Mouse (Mus musculus) lung, postnatal 0 days (tissue): ENCODE results near the gene Mup7. TPM values are rescaled to one million over a fixed set of nuclear protein-coding genes. Genes with fewer than 3 reads are reported as not detected.
"Not testable (repeated sequence)": the region's sequence is repeated elsewhere in the genome, so short reads cannot be mapped to it uniquely, and the experiment has no call there.

Source experiments
- ATAC-seq: fragments of 200-750 bp; cut with Nextera tagmentation; 2 replicates; pipeline ENCODE4 v1.8.0; 2017; ENCODE audit warnings: moderate library complexity
- DNase-seq: peaks from one replicate; pipeline ENCODE4 v3.0.0-alpha.2; 2016; ENCODE audit warnings: low spot score
- H3K27ac ChIP-seq: fragments of 300-500 bp; sonication (generic); 2 replicates; pipeline ENCODE4 v1.5.1; 2014; ENCODE audit warnings: antibody characterized with exemption, mild to moderate bottlenecking, low read length, mixed read lengths
- H3K27me3 ChIP-seq: fragments of 300-500 bp; sonication (generic); replicated peaks from 2 replicates; pipeline ENCODE4 v1.6.1; 2014; ENCODE audit warnings: low read length, mixed read lengths; ENCODE audit not compliant: insufficient read depth
- H3K36me3 ChIP-seq: fragments of 300-500 bp; sonication (generic); 2 replicates; pipeline ENCODE4 v1.6.1; 2014; ENCODE audit warnings: low read length, mixed read lengths; ENCODE audit not compliant: insufficient read depth
- H3K4me1 ChIP-seq: fragments of 300-500 bp; sonication (generic); 2 replicates; pipeline ENCODE4 v1.6.1; 2014; ENCODE audit warnings: antibody characterized with exemption, low read depth, low read length, mixed read lengths; ENCODE audit not compliant: insufficient read depth
- H3K4me2 ChIP-seq: fragments of 300-500 bp; sonication (generic); replicated peaks from 2 replicates; pipeline ENCODE4 v1.6.1; 2014; ENCODE audit warnings: low read depth, mild to moderate bottlenecking, low read length, moderate library complexity, mixed read lengths
- H3K4me3 ChIP-seq: fragments of 300-500 bp; sonication (generic); 2 replicates; pipeline ENCODE4 v1.5.1; 2014; ENCODE audit warnings: low read depth, low read length
- H3K9ac ChIP-seq: fragments of 300-500 bp; sonication (generic); replicated peaks from 2 replicates; pipeline ENCODE4 v1.6.1; 2014; ENCODE audit warnings: low read depth, mild to moderate bottlenecking
- H3K9me3 ChIP-seq: fragments of 300-500 bp; sonication (generic); 2 replicates; pipeline ENCODE4 v1.6.1; 2016; ENCODE audit warnings: low read length, mixed read lengths
- WGBS: fragments of 180-500 bp; shearing (Covaris S2); extraction: QIAGEN DNeasy Blood & Tissue Kit; methylation state at CpG from one replicate; pipeline ENCODE4 v1.1.7; 2014; 5-methylcytosine and 5-hydroxymethylcytosine counted together
- polyA plus RNA-seq: library from polyadenylated mRNA; unstranded; fragments of >200 nt; fragmentation: Nextera tagmentation; extraction: Ambion mirVana; gene quantifications from 2 replicates; pipeline ENCODE4 v1.2.1, GENCODE M21; 2015

Gene Mup7
- not detected in 2 replicates for polyA plus RNA-seq

DNA sequence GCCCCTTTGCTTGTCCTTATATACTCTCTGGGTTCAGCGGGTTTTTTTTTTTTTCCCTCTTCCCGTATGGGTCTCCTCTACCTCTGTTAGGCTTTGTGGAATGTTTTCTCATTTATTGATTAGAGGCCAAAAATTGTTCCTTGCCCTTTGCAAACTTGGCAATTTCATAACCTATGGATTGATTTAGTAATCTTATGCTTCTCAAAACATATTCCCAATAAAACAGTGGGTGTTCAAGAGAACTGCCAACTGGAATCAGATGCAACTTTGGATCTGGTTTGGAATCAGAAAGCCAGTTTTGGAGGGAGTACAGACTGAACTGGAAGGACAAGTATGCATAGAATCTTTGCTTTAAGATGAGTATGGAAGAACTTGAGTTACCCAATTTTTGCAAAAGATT lies at the start of gene Mup7:
TSS of gene Mup7 (minus strand) at position 101 of the 400 bp plus-strand sequence.
- not testable (repeated sequence) for H3K27ac ChIP-seq, DNase-seq, H3K27me3 ChIP-seq, H3K4me3 ChIP-seq, H3K36me3 ChIP-seq, H3K4me1 ChIP-seq, H3K9ac ChIP-seq, H3K4me2 ChIP-seq, H3K9me3 ChIP-seq, ATAC-seq
- 81% methylated on average over 2 of the region's 2 CpGs for WGBS

DNA sequence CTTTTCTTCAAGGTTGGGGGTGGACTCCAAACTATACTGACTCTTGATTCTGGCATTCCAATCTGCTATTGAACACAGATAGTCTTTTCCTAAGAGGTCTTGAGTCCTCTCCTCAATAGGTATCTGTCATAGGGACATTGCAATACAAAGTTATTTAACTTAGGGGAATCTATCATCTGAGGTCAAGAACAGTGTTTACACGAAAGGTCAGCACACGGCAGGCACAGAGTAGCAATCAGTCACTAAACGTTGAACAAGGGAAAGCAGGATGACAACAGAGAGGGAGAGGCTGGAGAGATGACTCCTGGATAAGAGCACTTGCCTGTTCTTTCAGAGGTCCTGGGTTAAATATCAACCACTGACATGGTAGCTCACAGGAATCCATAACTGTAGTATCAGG lies 9.6 kb upstream of the Mup7 start:
- not testable (repeated sequence) for H3K4me3 ChIP-seq, H3K9me3 ChIP-seq, H3K4me1 ChIP-seq, H3K4me2 ChIP-seq, H3K27ac ChIP-seq, DNase-seq, H3K9ac ChIP-seq, H3K36me3 ChIP-seq, ATAC-seq, H3K27me3 ChIP-seq
- 17% methylated on average over 3 of the region's 3 CpGs for WGBS

DNA sequence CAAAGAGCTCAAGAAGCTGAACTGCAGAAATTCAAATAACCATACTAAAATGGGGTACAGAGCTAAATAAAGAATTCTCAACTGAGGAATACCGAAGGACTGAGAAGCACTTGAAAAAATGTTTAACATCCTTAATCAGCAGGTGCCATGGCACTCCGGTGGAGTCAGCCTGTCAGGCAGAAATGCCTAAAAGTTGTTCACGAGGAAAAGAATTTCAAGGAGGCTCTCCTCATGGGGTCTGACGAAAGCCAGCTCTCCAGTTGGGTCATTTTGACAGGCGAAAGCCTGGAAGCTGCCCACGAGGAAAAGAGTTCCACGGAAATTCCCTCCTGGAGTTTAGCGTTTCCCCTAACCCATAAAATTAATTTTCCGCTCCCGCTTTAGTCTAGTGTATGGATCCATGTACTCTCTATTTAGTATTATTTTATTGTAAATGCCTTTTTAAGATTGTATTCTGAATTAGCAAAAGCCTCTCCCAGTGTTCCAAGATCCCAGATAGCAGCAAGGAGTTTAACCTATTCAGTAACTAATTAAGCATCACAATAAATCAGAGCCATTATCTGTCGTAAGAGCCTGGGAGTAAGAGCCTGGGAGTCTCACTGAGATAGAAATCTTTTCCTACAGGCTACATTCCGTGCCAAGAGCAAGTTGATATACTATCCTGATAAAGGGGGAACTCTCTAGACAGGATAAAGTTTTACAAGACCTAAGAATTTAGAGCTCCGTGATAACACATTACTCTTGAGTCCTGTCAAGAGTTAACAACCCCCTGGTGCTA lies 40.8 kb downstream of the Mup7 start:
- not testable (repeated sequence) for DNase-seq, H3K4me1 ChIP-seq, H3K27ac ChIP-seq, H3K4me2 ChIP-seq, H3K9me3 ChIP-seq, H3K9ac ChIP-seq, H3K27me3 ChIP-seq, ATAC-seq, H3K36me3 ChIP-seq, H3K4me3 ChIP-seq
- WGBS = 60% methylated on average over 13 of the region's 13 CpGs

DNA sequence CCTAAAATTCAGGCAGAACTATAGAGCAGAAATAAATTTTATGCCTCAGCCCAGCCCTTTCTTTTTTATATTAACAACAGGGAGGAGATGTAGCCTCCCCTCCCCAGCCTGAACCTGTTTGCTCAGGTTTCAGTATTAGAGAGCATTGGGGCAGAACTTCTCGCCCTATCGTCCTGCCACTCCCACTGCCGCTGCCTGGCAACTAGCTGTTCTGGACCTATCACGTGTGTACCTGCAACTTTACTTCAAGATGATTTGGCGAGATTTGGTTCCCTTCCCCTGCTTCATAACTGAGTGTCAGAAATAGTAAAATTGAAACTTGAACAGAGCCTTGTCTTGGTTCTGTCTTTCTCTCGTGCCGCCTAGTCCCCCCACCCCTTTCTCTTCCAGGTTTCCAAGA lies 50.1 kb downstream of the Mup7 start:
- H3K4me3 ChIP-seq, H3K27ac ChIP-seq, ATAC-seq, H3K27me3 ChIP-seq, H3K9me3 ChIP-seq, H3K4me2 ChIP-seq, H3K36me3 ChIP-seq, DNase-seq, H3K9ac ChIP-seq, H3K4me1 ChIP-seq: not testable (repeated sequence)
- WGBS = 86% methylated on average over 7 of the region's 7 CpGs

Other genes starting within 250 kb of the Mup7 start
- gene Slc46a2, start 155.4 kb downstream of the Mup7 start, polyA plus RNA-seq = 0.10 TPM in 2 replicates
- not detected in 2 replicates for gene Mup4, start 109.8 kb downstream of the Mup7 start, polyA plus RNA-seq
- not detected in 2 replicates for gene Mup6, start 106.2 kb downstream of the Mup7 start, polyA plus RNA-seq
- gene Mup2, start 83.8 kb upstream of the Mup7 start, polyA plus RNA-seq = not detected in 2 replicates
- gene Mup8, start 152.1 kb upstream of the Mup7 start, polyA plus RNA-seq = not detected in 2 replicates